Mouse (Mus musculus) erythroblast, embryonic 14.5 days (primary cell): Measurements from ENCODE around the gene 0610012G03Rik. TPM values are rescaled to one million over a fixed set of nuclear protein-coding genes. Genes with fewer than 3 reads are reported as not detected.

Source experiments
- H3K27me3 ChIP-seq: 2 replicates; pipeline ENCODE4 v1.6.1; 2012; ENCODE audit warnings: inconsistent platforms; ENCODE audit not compliant: control insufficient read depth
- H3K36me3 ChIP-seq: 2 replicates; pipeline ENCODE4 v1.6.1; 2012; ENCODE audit warnings: mild to moderate bottlenecking, inconsistent platforms; ENCODE audit not compliant: control insufficient read depth
- H3K4me1 ChIP-seq: 2 replicates; pipeline ENCODE4 v1.6.1; 2012; ENCODE audit warnings: inconsistent platforms; ENCODE audit not compliant: control insufficient read depth
- H3K4me3 ChIP-seq: replicated peaks from 2 replicates; pipeline ENCODE3; 2012; ENCODE audit warnings: moderate library complexity, mild to moderate bottlenecking, inconsistent platforms
- H3K9me3 ChIP-seq: 2 replicates; pipeline ENCODE4 v1.6.1; 2012; ENCODE audit warnings: low read length, inconsistent platforms, mixed read lengths; ENCODE audit not compliant: control insufficient read depth
- GATA1 ChIP-seq: IDR thresholded peaks from 2 replicates; pipeline ENCODE4 v1.6.1; 2012; ENCODE audit warnings: low read length, inconsistent platforms, mixed read lengths
- TAL1 ChIP-seq: IDR thresholded peaks from 3 replicates; pipeline ENCODE4 v1.6.1; 2012; ENCODE audit warnings: low read length, inconsistent platforms, mixed read lengths
- polyA plus RNA-seq: library from polyadenylated mRNA; stranded (reverse); fragments of >175 nt; gene quantifications from 2 replicates; pipeline ENCODE4 v1.2.3, GENCODE M21; 2012

Gene 0610012G03Rik
- polyA plus RNA-seq, result 5.5 and 5.9 TPM in 2 replicates

DNA sequence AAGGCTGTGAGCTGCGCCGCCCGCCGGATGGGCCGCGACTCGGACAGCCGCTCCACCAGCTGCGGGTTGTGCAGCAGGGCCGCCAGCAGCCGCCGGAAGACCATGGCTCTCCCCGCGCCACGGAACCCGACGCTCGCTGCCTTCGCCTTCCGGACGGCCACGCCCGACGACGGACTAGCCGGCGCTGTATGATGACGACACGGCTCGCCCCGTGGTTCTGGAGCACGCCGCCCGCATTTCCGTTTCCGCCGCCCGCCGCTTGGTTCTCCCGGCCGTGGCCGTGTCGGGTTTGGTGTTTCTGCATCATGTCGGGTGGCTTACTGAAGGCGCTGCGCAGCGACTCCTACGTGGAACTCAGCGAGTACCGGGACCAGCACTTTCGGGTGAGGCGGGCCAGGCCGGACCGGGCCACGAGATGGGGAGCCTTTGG, at the start of gene 0610012G03Rik, which contains the start of gene Ncbp2:
Gene 0610012G03Rik (minus strand): TSS at position 150 of the 430 bp plus-strand sequence.
Gene Ncbp2 (plus strand): TSS at position 169 of the 430 bp plus-strand sequence.
- no peak for TF ChIP-seq GATA1
- TF ChIP-seq TAL1, result no peak
- peaks cover 35% of the 10 kb centered on the region for H3K36me3 ChIP-seq
- H3K9me3 ChIP-seq, result no peaks in the 10 kb centered on the region
- H3K27me3 ChIP-seq, result no peaks in the 10 kb centered on the region
- H3K4me3 ChIP-seq, result peak within 1 kb of the TSS; percentile 91
- peaks cover 45% of the 10 kb centered on the region for H3K4me1 ChIP-seq

DNA sequence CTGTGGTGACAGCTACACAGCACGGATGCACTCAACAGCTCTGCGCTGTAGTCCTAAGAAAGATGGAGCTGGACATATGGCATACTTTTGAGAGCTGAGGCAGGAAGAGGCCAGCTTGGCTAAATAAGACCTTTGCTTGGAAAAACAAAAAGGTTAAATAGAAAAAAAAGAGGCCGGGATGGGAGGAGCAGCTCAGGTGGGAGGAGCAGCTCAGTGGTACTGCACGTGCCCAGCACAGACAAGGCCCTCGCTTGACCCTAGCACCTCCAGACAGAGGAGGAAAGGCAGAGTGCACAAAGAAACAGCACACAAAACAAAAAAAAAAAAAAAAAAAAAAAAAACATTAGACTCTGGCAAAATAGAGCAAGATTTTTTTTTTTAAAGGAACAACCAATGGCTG, 48.1 kb upstream of the 0610012G03Rik start:
- Histone ChIP-seq H3K4me1 (peaks cover 4% of the 10 kb centered on the region; the same call in 1 of the 2 replicates), H3K27me3 (no peaks in the 10 kb centered on the region), H3K9me3 (no peaks in the 10 kb centered on the region), H3K4me3 (no peak overlapping the region), H3K36me3 (peaks cover 11% of the 10 kb centered on the region)
- TF ChIP-seq TAL1, result no peak
- no peak for TF ChIP-seq GATA1

DNA sequence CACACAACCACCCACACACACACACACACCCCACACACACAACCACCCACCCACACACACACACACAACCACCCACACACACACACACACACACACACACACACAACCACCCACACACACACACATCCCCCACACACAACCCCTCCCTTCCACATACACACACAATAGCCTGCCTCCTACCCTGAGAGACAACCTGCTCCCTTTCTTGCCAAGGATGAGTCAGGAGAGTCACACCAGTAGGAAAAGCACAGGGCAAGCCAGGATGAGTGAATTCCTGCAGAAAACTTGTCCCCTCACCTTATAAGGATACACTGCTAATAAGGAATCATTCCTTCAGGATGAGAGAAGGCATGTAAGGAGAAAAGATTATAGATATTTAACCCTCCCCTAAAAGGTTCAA, 45.7 kb upstream of the 0610012G03Rik start:
- Histone ChIP-seq H3K27me3 (no peaks in the 10 kb centered on the region), H3K4me1 (no peaks in the 10 kb centered on the region), H3K9me3 (no peaks in the 10 kb centered on the region), H3K36me3 (peaks cover 24% of the 10 kb centered on the region), H3K4me3 (no peak overlapping the region)
- no peak for TF ChIP-seq GATA1
- TF ChIP-seq TAL1, result no peak

DNA sequence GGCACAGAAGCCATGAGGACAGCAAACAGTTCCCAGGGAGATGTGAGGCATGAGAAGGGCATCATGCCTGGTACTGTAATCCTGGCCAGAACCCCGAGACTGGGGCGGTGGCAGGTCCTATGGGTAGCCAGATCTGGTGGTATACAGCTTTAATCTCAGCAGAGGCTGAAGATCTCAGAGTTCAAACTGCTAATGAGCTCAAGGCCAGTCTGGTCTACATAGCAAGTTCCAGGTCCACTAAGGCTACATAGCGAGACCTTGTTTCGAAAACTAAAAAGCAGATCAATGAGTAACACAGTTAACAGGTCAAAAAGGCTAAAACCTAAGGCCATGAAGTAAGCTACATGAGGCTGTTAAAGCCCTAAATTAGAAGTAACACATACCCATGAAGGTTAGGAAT, 44.9 kb upstream of the 0610012G03Rik start:
- Histone ChIP-seq H3K4me3 (no peak overlapping the region), H3K36me3 (peaks cover 28% of the 10 kb centered on the region), H3K27me3 (no peaks in the 10 kb centered on the region), H3K9me3 (no peaks in the 10 kb centered on the region), H3K4me1 (no peaks in the 10 kb centered on the region)
- no peak for TF ChIP-seq GATA1
- no peak for TF ChIP-seq TAL1

DNA sequence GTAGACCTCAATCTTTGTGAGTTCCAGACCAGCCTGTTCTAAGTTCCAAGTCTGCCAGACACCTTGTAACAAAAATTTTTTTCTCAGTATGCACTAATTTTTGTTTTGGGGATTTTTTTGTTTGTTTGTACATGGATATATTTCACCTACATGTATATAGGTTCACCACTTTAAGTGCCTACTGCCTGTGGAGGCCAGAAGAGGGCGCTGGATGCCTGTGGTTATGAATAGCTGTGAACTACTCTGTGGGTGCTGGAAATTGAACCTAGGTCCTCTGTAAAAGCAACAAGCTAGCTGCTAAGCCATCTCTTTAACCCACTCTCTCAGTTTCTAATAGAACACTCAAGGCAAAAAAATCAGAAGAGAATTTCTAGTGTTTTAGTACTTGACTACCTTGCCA, 43.7 kb upstream of the 0610012G03Rik start:
- Histone ChIP-seq H3K4me1 (no peaks in the 10 kb centered on the region), H3K9me3 (no peaks in the 10 kb centered on the region), H3K36me3 (peaks cover 35% of the 10 kb centered on the region), H3K27me3 (no peaks in the 10 kb centered on the region), H3K4me3 (no peak overlapping the region)
- no peak for TF ChIP-seq TAL1
- TF ChIP-seq GATA1, result no peak

DNA sequence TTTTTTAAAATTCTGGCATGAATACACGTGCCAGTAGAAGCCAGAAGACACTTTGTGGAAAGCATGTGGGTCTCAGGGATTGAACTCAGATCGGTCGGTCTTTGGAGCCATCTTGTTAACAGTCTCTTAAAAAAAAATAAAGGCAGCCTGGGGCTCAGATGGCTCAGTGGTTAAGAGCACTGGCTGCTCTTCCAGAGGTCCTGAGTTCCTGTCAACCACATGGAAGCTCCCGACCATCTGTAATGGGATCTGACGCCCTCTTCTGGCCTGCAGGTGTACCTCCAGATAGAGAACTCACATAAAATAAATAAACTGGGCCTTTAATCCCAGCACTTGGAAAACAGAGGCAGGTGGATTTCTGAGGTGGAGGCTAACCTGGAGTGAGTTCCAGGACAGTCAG, 32.7 kb upstream of the 0610012G03Rik start:
- H3K27me3 ChIP-seq, result no peaks in the 10 kb centered on the region
- TF ChIP-seq TAL1, result no peak
- TF ChIP-seq GATA1, result no peak
- no peaks in the 10 kb centered on the region for H3K4me1 ChIP-seq
- peaks cover 31% of the 10 kb centered on the region for H3K36me3 ChIP-seq
- no peaks in the 10 kb centered on the region for H3K9me3 ChIP-seq
- H3K4me3 ChIP-seq, result no peak overlapping the region

DNA sequence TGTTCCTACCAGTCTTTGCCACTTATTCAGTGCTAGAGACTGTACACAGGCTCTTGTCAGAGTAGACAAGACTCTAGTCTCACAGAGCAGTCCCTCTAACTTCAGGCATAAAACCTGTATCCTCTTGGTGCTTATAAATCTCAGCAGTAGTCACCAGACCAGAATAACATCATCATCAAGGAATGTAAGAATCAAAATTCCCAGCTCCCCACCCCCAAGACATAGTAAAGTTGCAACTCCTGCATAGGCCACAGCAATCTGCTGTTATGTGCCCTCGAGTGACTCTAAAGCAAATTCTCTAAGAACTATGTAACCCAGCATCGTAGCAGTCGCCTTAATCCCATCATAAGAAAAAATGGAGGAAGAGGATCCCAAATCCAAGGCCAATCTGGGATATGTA, 31.2 kb upstream of the 0610012G03Rik start:
- Histone ChIP-seq H3K4me3 (no peak overlapping the region), H3K4me1 (no peaks in the 10 kb centered on the region), H3K36me3 (peaks cover 31% of the 10 kb centered on the region), H3K9me3 (no peaks in the 10 kb centered on the region), H3K27me3 (no peaks in the 10 kb centered on the region)
- no peak for TF ChIP-seq TAL1
- no peak for TF ChIP-seq GATA1

DNA sequence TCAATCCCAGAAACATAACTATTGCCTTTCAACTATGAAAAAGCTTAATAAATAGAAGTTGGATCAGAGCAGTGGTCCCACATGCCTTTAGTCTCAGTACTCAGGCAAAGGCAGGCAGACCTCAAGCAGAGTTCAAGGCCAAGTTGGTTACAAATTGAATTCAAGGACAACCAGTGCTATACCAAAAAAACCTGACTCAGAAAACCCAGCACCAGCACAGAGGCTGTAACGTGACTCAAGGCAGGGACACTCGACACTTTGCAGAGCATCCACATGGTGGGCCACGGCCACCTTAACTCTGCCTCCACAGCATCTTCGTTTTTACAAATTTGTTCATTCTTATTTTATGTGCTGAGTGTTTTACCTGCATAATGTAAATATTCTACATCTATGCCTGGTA, 27.0 kb upstream of the 0610012G03Rik start:
- Histone ChIP-seq H3K9me3 (no peaks in the 10 kb centered on the region), H3K36me3 (peaks cover 45% of the 10 kb centered on the region)

DNA sequence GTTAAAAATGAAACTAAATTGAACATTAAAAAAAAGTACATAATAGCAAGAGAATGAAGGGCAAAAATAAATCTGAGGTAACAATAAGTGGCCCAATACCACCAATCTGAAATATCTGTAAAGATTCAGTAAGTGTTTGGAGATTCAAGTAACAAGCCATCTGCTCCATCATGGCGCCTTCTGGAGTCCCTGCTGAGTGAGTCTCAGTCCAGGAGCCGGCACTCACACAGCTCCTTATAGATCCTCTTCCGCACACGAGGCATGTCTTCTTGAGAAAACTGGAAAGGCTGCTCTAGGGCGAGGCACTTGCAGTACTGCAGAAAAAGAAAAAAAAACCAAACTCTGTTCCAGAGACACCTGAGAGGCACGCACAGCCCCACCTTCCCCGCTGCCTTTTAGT, 14.9 kb upstream of the 0610012G03Rik start:
- Histone ChIP-seq H3K4me3 (no peak overlapping the region), H3K9me3 (no peaks in the 10 kb centered on the region), H3K27me3 (no peaks in the 10 kb centered on the region), H3K36me3 (peaks cover 72% of the 10 kb centered on the region), H3K4me1 (no peaks in the 10 kb centered on the region)
- TF ChIP-seq TAL1 (no peak), GATA1 (no peak)

More for the DNA sequence above, 27.0 kb upstream of the 0610012G03Rik start:
- Histone ChIP-seq H3K4me3 (no peak overlapping the region), H3K27me3 (no peaks in the 10 kb centered on the region), H3K4me1 (no peaks in the 10 kb centered on the region)
- TF ChIP-seq TAL1 (no peak), GATA1 (no peak)

DNA sequence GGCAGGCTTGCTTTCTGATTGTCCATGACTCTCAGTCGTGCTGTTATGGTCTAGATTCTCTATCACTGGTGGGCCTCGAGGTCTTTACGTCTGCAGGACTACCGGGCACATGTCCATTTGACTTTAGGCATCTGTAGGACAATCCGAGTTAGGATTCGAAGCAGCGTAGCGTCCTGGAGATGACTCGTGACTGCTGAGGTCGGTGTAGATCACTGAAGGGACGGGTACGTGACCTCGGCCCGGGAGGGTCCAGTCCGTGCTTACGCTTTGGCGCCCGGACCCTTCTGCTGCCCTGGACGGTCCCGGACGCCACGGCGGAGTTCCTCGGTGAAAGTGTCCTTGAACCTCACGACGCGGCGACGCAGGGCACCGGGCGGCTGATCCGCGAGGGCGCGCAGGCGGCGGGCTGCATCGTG, 385 bp downstream of the 0610012G03Rik start:
- H3K4me3 ChIP-seq, result peak overlapping the region; percentile 91
- H3K4me1 ChIP-seq, result peaks cover 45% of the 10 kb centered on the region
- no peaks in the 10 kb centered on the region for H3K27me3 ChIP-seq
- H3K36me3 ChIP-seq, result peaks cover 34% of the 10 kb centered on the region
- no peaks in the 10 kb centered on the region for H3K9me3 ChIP-seq
- no peak for TF ChIP-seq GATA1
- no peak for TF ChIP-seq TAL1
